Mouse (Mus musculus) neural tube, embryonic 15.5 days (tissue): Measurements from ENCODE around the gene Wfikkn2. TPM values are rescaled to one million over a fixed set of nuclear protein-coding genes. Genes with fewer than 3 reads are reported as not detected.
"Not testable (repeated sequence)": the region's sequence is repeated elsewhere in the genome, so short reads cannot be mapped to it uniquely, and the experiment has no call there.

Experiments
- ATAC-seq: fragments of 200-750 bp; cut with Nextera tagmentation; 2 replicates; pipeline ENCODE4 v1.8.0; 2017; ENCODE audit warnings: mild to moderate bottlenecking, moderate TSS enrichment, moderate library complexity; ENCODE audit not compliant: low FRiP score
- H3K27ac ChIP-seq: fragments of 300-500 bp; sonication (generic); replicated peaks from 2 replicates; pipeline ENCODE4 v1.5.1; 2015; ENCODE audit warnings: mild to moderate bottlenecking, inconsistent platforms
- H3K27me3 ChIP-seq: fragments of 300-500 bp; sonication (generic); replicated peaks from 2 replicates; pipeline ENCODE4 v1.6.1; 2015; ENCODE audit warnings: inconsistent platforms
- H3K36me3 ChIP-seq: fragments of 300-500 bp; sonication (generic); 2 replicates; pipeline ENCODE4 v1.6.1; 2015; ENCODE audit warnings: inconsistent platforms
- H3K4me1 ChIP-seq: fragments of 300-500 bp; sonication (generic); 2 replicates; pipeline ENCODE4 v1.6.1; 2015; ENCODE audit warnings: inconsistent platforms
- H3K4me2 ChIP-seq: fragments of 300-500 bp; sonication (generic); 2 replicates; pipeline ENCODE4 v1.6.1; 2015; ENCODE audit warnings: inconsistent platforms, mild to moderate bottlenecking, moderate library complexity
- H3K4me3 ChIP-seq: fragments of 300-500 bp; sonication (generic); replicated peaks from 2 replicates; pipeline ENCODE4 v1.5.1; 2015; ENCODE audit warnings: mild to moderate bottlenecking, inconsistent platforms
- H3K9ac ChIP-seq: fragments of 300-500 bp; sonication (generic); replicated peaks from 2 replicates; pipeline ENCODE4 v1.6.1; 2015; ENCODE audit warnings: mild to moderate bottlenecking, inconsistent platforms
- H3K9me3 ChIP-seq: fragments of 300-500 bp; sonication (generic); replicated peaks from 2 replicates; pipeline ENCODE4 v1.6.1; 2016; ENCODE audit warnings: inconsistent platforms
- WGBS: fragments of 180-500 bp; shearing (Covaris S2); methylation state at CpG from one replicate; pipeline ENCODE4 v1.1.7; 2015; ENCODE audit warnings: mixed read lengths; 5-methylcytosine and 5-hydroxymethylcytosine counted together
- polyA plus RNA-seq: library from polyadenylated mRNA; unstranded; fragments of >200 nt; fragmentation: Nextera tagmentation; extraction: Ambion mirVana; gene quantifications from 2 replicates; pipeline ENCODE4 v1.2.1, GENCODE M21; 2015

The Wfikkn2 gene
- polyA plus RNA-seq, 1 experiment from 2014 or later: 3.2 TPM

GRCm38 (mm10) chr11:94275226-94275625 is 29.4 kb upstream of the Wfikkn2 start:
- Histone ChIP-seq H3K36me3 (no peaks in the 10 kb centered on the region), H3K27ac (no peak overlapping the region), H3K4me2 (no peak overlapping the region), H3K4me1 (peaks cover 14% of the 10 kb centered on the region), H3K9me3 (no peaks in the 10 kb centered on the region), H3K9ac (no peak overlapping the region), H3K27me3 (no peaks in the 10 kb centered on the region), H3K4me3 (no peak overlapping the region)
- WGBS: 87% methylated on average over 7 of the region's 7 CpGs
- ATAC-seq: no peak

DNA sequence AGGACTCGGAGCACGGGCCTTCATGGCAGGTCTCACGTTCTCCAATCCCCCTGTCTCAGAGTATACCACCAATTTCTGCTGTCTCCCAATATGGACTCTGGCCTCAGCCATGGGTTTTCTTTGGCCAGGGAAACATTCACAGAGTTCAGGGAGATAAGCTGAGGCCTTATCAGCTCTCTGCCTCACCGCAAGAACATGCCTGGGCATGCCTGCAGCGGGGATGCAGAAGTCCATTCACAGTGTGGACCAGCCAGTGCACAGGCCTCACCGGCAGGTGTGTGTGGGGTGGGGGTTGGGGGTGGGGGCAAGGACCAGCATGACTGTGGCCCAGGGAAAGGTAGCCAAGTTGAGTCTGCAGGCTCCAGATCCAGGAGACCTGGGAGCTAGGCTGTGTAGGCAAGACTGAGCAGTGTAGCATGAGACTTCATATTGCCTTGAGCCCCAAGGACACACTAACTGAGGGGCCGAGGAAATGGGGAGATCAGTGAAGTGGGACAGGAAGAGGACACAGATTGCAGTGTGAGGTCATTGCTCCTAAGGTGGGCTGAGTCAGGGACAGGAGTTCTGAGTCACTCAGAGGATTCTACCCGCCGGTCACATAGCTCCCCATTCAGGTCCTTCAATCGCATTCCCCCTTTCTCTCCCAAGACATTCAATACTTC is 28.5 kb upstream of the Wfikkn2 start:
- peaks cover 14% of the 10 kb centered on the region for H3K4me1 ChIP-seq
- no peaks in the 10 kb centered on the region for H3K9me3 ChIP-seq
- no peak overlapping the region for H3K9ac ChIP-seq
- no peak overlapping the region for H3K4me3 ChIP-seq
- H3K36me3 ChIP-seq: no peaks in the 10 kb centered on the region
- H3K4me2 ChIP-seq: no peak overlapping the region
- no peaks in the 10 kb centered on the region for H3K27me3 ChIP-seq
- no peak overlapping the region for H3K27ac ChIP-seq
- 94% methylated on average over 10 of the region's 10 CpGs for WGBS
- no peak for ATAC-seq

- Histone ChIP-seq H3K27me3 (no peaks in the 10 kb centered on the region), H3K9ac (no peak overlapping the region), H3K4me3 (no peak overlapping the region), H3K36me3 (no peaks in the 10 kb centered on the region), H3K4me2 (no peak overlapping the region), H3K4me1 (peaks cover 14% of the 10 kb centered on the region), H3K9me3 (no peaks in the 10 kb centered on the region), H3K27ac (no peak overlapping the region)
- ATAC-seq: no peak
- WGBS: 90% methylated on average over 21 of the region's 21 CpGs
These were observed 27.4 kb upstream of the Wfikkn2 start for GRCm38 (mm10) chr11:94272960-94273927.

GRCm38 (mm10) chr11:94271015-94271414 is 25.2 kb upstream of the Wfikkn2 start:
- Histone ChIP-seq H3K27me3 (no peaks in the 10 kb centered on the region), H3K4me1 (no peaks in the 10 kb centered on the region; the same call in 1 of the 2 replicates), H3K4me3 (no peak overlapping the region), H3K9me3 (no peaks in the 10 kb centered on the region), H3K36me3 (no peaks in the 10 kb centered on the region), H3K4me2 (no peak overlapping the region), H3K9ac (no peak overlapping the region), H3K27ac (no peak overlapping the region)
- ATAC-seq: no peak
- WGBS: 92% methylated on average over 2 of the region's 2 CpGs

- H3K9ac ChIP-seq: no peak overlapping the region
- no peak overlapping the region for H3K4me3 ChIP-seq
- no peaks in the 10 kb centered on the region for H3K27me3 ChIP-seq
- H3K4me2 ChIP-seq: no peak overlapping the region
- no peak overlapping the region for H3K27ac ChIP-seq
- no peaks in the 10 kb centered on the region for H3K9me3 ChIP-seq
- 91% methylated on average over 7 of the region's 7 CpGs for WGBS
- peaks cover 7% of the 10 kb centered on the region; the same call in 1 of the 2 replicates for H3K4me1 ChIP-seq
- ATAC-seq: no peak
- H3K36me3 ChIP-seq: no peaks in the 10 kb centered on the region
These were observed 24.1 kb upstream of the Wfikkn2 start for GRCm38 (mm10) chr11:94269906-94270305.

- Histone ChIP-seq H3K9me3 (no peaks in the 10 kb centered on the region), H3K4me1 (peaks cover 10% of the 10 kb centered on the region; the same call in 1 of the 2 replicates), H3K27me3 (no peaks in the 10 kb centered on the region), H3K36me3 (no peaks in the 10 kb centered on the region), H3K27ac (no peak overlapping the region), H3K4me3 (no peak overlapping the region), H3K4me2 (no peak overlapping the region), H3K9ac (no peak overlapping the region)
- ATAC-seq: no peak
These were observed 23.0 kb upstream of the Wfikkn2 start for GRCm38 (mm10) chr11:94268761-94269160.

- not testable (repeated sequence) for ATAC-seq
These were observed 20.4 kb upstream of the Wfikkn2 start for GRCm38 (mm10) chr11:94266155-94266554.

GRCm38 (mm10) chr11:94265134-94265785 is 19.5 kb upstream of the Wfikkn2 start:
- under 1% methylated on average over 18 of the region's 18 CpGs for WGBS
- Histone ChIP-seq H3K4me2 (peak overlapping the region; percentile 66), H3K9ac (peak overlapping the region; percentile 36), H3K36me3 (no peaks in the 10 kb centered on the region), H3K4me1 (peaks cover 10% of the 10 kb centered on the region; the same call in 1 of the 2 replicates), H3K27me3 (no peaks in the 10 kb centered on the region), H3K27ac (peak overlapping the region; percentile 58), H3K4me3 (peak overlapping the region; percentile 36), H3K9me3 (no peaks in the 10 kb centered on the region)
- ATAC-seq: peak; percentile 74; the same call in 1 of the 2 replicates

More at GRCm38 (mm10) chr11:94266155-94266554, 20.4 kb upstream of the Wfikkn2 start:
- not testable (repeated sequence) for H3K36me3 ChIP-seq, H3K9me3 ChIP-seq, H3K4me2 ChIP-seq, H3K4me3 ChIP-seq, H3K9ac ChIP-seq, H3K27me3 ChIP-seq, H3K27ac ChIP-seq
- 87% methylated on average over 3 of the region's 3 CpGs for WGBS
- peaks cover 10% of the 10 kb centered on the region; the same call in 1 of the 2 replicates for H3K4me1 ChIP-seq

GRCm38 (mm10) chr11:94261585-94262370 is 16.0 kb upstream of the Wfikkn2 start:
- H3K4me1 ChIP-seq: peaks cover 10% of the 10 kb centered on the region; the same call in 1 of the 2 replicates
- no peak overlapping the region for H3K4me3 ChIP-seq
- no peak overlapping the region for H3K9ac ChIP-seq
- no peak for ATAC-seq
- H3K4me2 ChIP-seq: no peak overlapping the region
- H3K36me3 ChIP-seq: no peaks in the 10 kb centered on the region
- 72% methylated on average over 6 of the region's 6 CpGs for WGBS
- no peak overlapping the region for H3K27ac ChIP-seq
- H3K27me3 ChIP-seq: no peaks in the 10 kb centered on the region
- H3K9me3 ChIP-seq: no peaks in the 10 kb centered on the region

DNA sequence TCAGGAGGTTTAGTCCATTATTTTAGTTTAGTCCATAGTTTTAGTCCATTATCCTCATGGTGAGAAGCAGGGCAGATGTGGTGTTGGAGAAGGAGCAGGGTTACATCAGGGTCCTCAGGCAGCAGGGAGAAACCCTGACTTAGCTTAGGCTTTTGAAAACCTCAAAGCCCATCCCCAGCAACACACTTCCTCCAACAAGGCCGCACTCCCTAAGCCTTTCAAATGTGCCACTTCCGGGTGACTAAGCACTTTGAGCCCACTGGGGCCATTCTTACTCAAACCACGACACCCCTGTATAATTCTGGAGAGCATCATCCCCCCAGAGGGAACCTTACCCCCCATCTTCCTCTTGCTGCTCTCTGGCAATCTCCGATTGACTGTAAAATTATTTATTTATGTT is 14.0 kb upstream of the Wfikkn2 start:
- H3K9me3 ChIP-seq: no peaks in the 10 kb centered on the region
- no peak overlapping the region for H3K27ac ChIP-seq
- H3K4me1 ChIP-seq: peaks cover 6% of the 10 kb centered on the region
- no peak overlapping the region for H3K4me3 ChIP-seq
- WGBS: 53% methylated on average over 4 of the region's 4 CpGs
- H3K27me3 ChIP-seq: no peaks in the 10 kb centered on the region
- H3K9ac ChIP-seq: no peak overlapping the region
- no peak for ATAC-seq
- H3K36me3 ChIP-seq: no peaks in the 10 kb centered on the region
- no peak overlapping the region for H3K4me2 ChIP-seq

DNA sequence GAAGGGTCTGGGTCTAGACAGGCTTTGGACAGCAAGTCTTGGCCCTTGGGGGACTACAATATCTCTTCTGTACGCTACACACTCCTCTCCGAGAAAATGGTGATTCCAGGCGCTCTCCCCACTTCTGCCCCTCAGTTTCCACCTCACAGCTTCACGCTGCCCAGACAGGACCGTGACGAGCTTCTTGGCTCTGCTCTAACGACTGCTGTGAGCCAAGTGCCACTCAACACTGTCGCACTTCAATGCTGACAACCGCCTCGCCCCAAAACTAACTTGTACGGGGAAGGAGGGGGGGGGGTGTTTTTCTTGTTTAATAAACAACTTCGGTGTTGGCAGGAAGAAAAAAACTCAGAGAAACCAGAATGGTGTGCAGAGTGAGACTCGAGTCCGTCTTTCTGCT is 12.2 kb upstream of the Wfikkn2 start:
- no peak for ATAC-seq
- 79% methylated on average over 14 of the region's 14 CpGs for WGBS
- Histone ChIP-seq H3K4me3 (no peak overlapping the region), H3K27me3 (no peaks in the 10 kb centered on the region), H3K9ac (no peak overlapping the region), H3K27ac (no peak overlapping the region), H3K9me3 (no peaks in the 10 kb centered on the region), H3K4me1 (peaks cover 4% of the 10 kb centered on the region; the same call in 1 of the 2 replicates), H3K36me3 (no peaks in the 10 kb centered on the region), H3K4me2 (no peak overlapping the region)
